ENCODE assay signal across 11 mouse cellular contexts in genomic region chr8:126067306-126067705, GRCm38 (mm10).
"Had no signal": no experiment of that assay in that cellular context is flagged by ENCODE, and none has a peak within 500 bp of the region (broad histone marks: within the 10 kb centered on the region; RNA-seq: fewer than 3 reads in every experiment).

No protein-coding gene starts in this region.

- DNase-seq: kidney, postnatal 14 days; layer of hippocampus, adult 9-11 months; layer of hippocampus, postnatal 36 days; lung, adult 2 months; lung, postnatal 36 days; right cerebral cortex, postnatal 14 days; thymus, postnatal 36 days had no signal

- H3K4me3 ChIP-seq: liver, embryonic 15.5 days; midbrain, embryonic 13.5 days had no signal

- H3K9me3 ChIP-seq: liver, embryonic 15.5 days; midbrain, embryonic 13.5 days had no signal

- H3K27me3 ChIP-seq: liver, embryonic 15.5 days had no signal

- H3K4me2 ChIP-seq: liver, embryonic 11.5 days; liver, embryonic 15.5 days; midbrain, embryonic 13.5 days had no signal

- H3K36me3 ChIP-seq: liver, embryonic 15.5 days; midbrain, embryonic 13.5 days had no signal

- H3K4me1 ChIP-seq: liver, embryonic 15.5 days had no signal

- ATAC-seq: lung, postnatal 0 days; midbrain, embryonic 13.5 days had no signal

- H3K27ac ChIP-seq: liver, embryonic 15.5 days; midbrain, embryonic 13.5 days had no signal

- H3K9ac ChIP-seq: liver, embryonic 15.5 days; midbrain, embryonic 13.5 days had no signal
